Mouse (Mus musculus): ENCODE measurements around the gene Ugt1a7c.

DNA sequence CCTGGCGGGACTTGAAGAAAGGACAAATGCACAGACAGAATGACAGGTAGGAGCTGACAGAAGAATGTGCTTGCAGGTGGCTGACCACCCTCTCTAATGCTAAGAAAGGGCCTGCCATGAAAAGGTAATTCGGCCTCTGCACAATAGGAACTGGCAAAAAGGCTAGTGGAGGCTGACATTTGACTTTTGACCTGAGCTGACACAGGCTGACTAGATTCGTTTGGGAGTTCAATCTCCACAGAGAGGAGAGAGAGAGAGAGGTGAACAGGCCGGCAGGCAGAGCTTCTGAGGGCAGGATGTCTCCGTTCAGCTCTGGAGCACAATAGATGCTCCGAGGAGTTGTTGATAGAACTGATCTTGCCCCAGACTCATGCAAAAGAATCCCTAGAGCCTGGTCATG is 151.5 kb downstream of the Ugt1a7c start:
- TF ChIP-seq CTCF (conservative IDR thresholded peaks at IDR 0.05; ENCODE audit: insufficient read depth, insufficient read length, low read depth, low read length) (no peak), POLR2A (IDR thresholded peaks at IDR 0.05; ENCODE audit: low read depth, low read length) (no peak)
